Mouse (Mus musculus) cerebellum, adult 2 months (tissue): ENCODE results near the gene Bcl2l14. TPM values are rescaled to one million over a fixed set of nuclear protein-coding genes. Genes with fewer than 3 reads are reported as not detected.

Experiments used
- DNase-seq, 2 experiments: peaks; one replicate each; pipeline ENCODE4 v3.0.0; 2021
- H3K27ac ChIP-seq: fragments of 200-500 bp; 2 replicates; pipeline ENCODE4 v1.5.1; 2012; ENCODE audit warnings: low read length, control low read depth, inconsistent platforms; ENCODE audit not compliant: insufficient read depth
- H3K27me3 ChIP-seq: fragments of 200-500 bp; 2 replicates; pipeline ENCODE4 v1.6.1; 2012; ENCODE audit warnings: inconsistent platforms, mild to moderate bottlenecking, low read length, moderate library complexity; ENCODE audit not compliant: control insufficient read depth, insufficient read depth
- H3K4me1 ChIP-seq: fragments of 200-500 bp; 2 replicates; pipeline ENCODE4 v1.6.1; 2011; ENCODE audit warnings: low read length; ENCODE audit not compliant: control insufficient read depth, insufficient read depth
- H3K4me3 ChIP-seq: fragments of 200-500 bp; replicated peaks from 2 replicates; pipeline ENCODE3; 2011; ENCODE audit warnings: mild to moderate bottlenecking, low read depth, low read length, control low read depth; ENCODE audit not compliant: insufficient read depth
- CTCF ChIP-seq: fragments of 200-500 bp; IDR thresholded peaks from 2 replicates; pipeline ENCODE4 v1.5.1; 2011; ENCODE audit warnings: low read depth, mild to moderate bottlenecking, control low read depth, low read length, moderate library complexity, borderline replicate concordance; ENCODE audit not compliant: insufficient read depth
- POLR2A ChIP-seq: fragments of 200-500 bp; IDR thresholded peaks from 2 replicates; pipeline ENCODE4 v1.6.1; 2011; ENCODE audit warnings: low read length, control low read depth, borderline replicate concordance; ENCODE audit not compliant: insufficient read depth
- WGBS: fragments of 180-500 bp; shearing (Covaris S2); methylation state at CpG from one replicate; pipeline ENCODE4 v1.1.7; 2018; 5-methylcytosine and 5-hydroxymethylcytosine counted together
- polyA plus RNA-seq: library from polyadenylated mRNA; depleted of rRNA; stranded (reverse); fragments of >200 nt; gene quantifications from 2 replicates; pipeline ENCODE4 v1.2.3, GENCODE M21; 2012

Bcl2l14 gene
- polyA plus RNA-seq, 1 experiment, result not detected

GRCm38 (mm10) chr6:134440023-134440422 lies 43.9 kb downstream of the Bcl2l14 start:
- Histone ChIP-seq H3K27me3 (no peaks in the 10 kb centered on the region), H3K4me3 (peak overlapping the region; percentile 57), H3K27ac (no peak overlapping the region), H3K4me1 (peaks cover 4% of the 10 kb centered on the region)
- 11% methylated on average over 10 of the region's 10 CpGs for WGBS
- DNase-seq, result no peak
- TF ChIP-seq CTCF (no peak), POLR2A (no peak)

- peaks cover 4% of the 10 kb centered on the region for H3K4me1 ChIP-seq
- TF ChIP-seq POLR2A (no peak), CTCF (no peak)
- WGBS, result 91% methylated on average over 3 of the region's 3 CpGs
- no peak overlapping the region for H3K4me3 ChIP-seq
- H3K27me3 ChIP-seq, result no peaks in the 10 kb centered on the region
- DNase-seq, result no peak
- no peak overlapping the region for H3K27ac ChIP-seq
Measured at GRCm38 (mm10) chr6:134441716-134442115, 45.6 kb downstream of the Bcl2l14 start.

- TF ChIP-seq CTCF (no peak), POLR2A (no peak)
- Histone ChIP-seq H3K27ac (no peak overlapping the region), H3K4me1 (peaks cover 4% of the 10 kb centered on the region), H3K4me3 (no peak overlapping the region), H3K27me3 (no peaks in the 10 kb centered on the region)
- no peak for DNase-seq
- WGBS, result 94% methylated on average over 5 of the region's 5 CpGs
Measured at GRCm38 (mm10) chr6:134442219-134442618, 46.1 kb downstream of the Bcl2l14 start.

GRCm38 (mm10) chr6:134443198-134443904 lies 47.2 kb downstream of the Bcl2l14 start:
- DNase-seq, result no peak
- no peak for TF ChIP-seq CTCF
- TF ChIP-seq POLR2A, result no peak
- H3K27ac ChIP-seq, result no peak overlapping the region
- H3K27me3 ChIP-seq, result no peaks in the 10 kb centered on the region
- H3K4me1 ChIP-seq, result peaks cover 4% of the 10 kb centered on the region
- no peak overlapping the region for H3K4me3 ChIP-seq
- 79% methylated on average over 9 of the region's 9 CpGs for WGBS

GRCm38 (mm10) chr6:134443925-134444324 lies 47.8 kb downstream of the Bcl2l14 start:
- DNase-seq, result no peak
- WGBS, result 85% methylated on average over 5 of the region's 5 CpGs
- Histone ChIP-seq H3K27ac (no peak overlapping the region), H3K27me3 (no peaks in the 10 kb centered on the region), H3K4me3 (no peak overlapping the region), H3K4me1 (peaks cover 4% of the 10 kb centered on the region)
- TF ChIP-seq POLR2A, result no peak
- TF ChIP-seq CTCF, result no peak

- no peaks in the 10 kb centered on the region for H3K27me3 ChIP-seq
- no peaks in the 10 kb centered on the region for H3K4me1 ChIP-seq
- no peak for DNase-seq
- TF ChIP-seq CTCF (no peak), POLR2A (no peak)
- no peak overlapping the region for H3K4me3 ChIP-seq
- 93% methylated on average over 12 of the region's 12 CpGs for WGBS
- no peak overlapping the region for H3K27ac ChIP-seq
Measured at GRCm38 (mm10) chr6:134448451-134448850, 52.3 kb downstream of the Bcl2l14 start.

- Histone ChIP-seq H3K4me1 (no peaks in the 10 kb centered on the region), H3K27me3 (no peaks in the 10 kb centered on the region), H3K4me3 (no peak overlapping the region), H3K27ac (no peak overlapping the region)
- 56% methylated on average over 11 of the region's 11 CpGs for WGBS
- no peak for TF ChIP-seq CTCF
- no peak for TF ChIP-seq POLR2A
- no peak for DNase-seq
Measured at GRCm38 (mm10) chr6:134449958-134450357, 53.8 kb downstream of the Bcl2l14 start.

- WGBS, result 68% methylated on average over 14 of the region's 14 CpGs
- no peak for DNase-seq
Measured at GRCm38 (mm10) chr6:134450661-134451119, 54.6 kb downstream of the Bcl2l14 start.

More at GRCm38 (mm10) chr6:134450661-134451119, 54.6 kb downstream of the Bcl2l14 start:
- TF ChIP-seq CTCF (no peak), POLR2A (no peak)
- no peaks in the 10 kb centered on the region for H3K4me1 ChIP-seq
- no peaks in the 10 kb centered on the region for H3K27me3 ChIP-seq
- no peak overlapping the region for H3K27ac ChIP-seq
- H3K4me3 ChIP-seq, result no peak overlapping the region
